Mouse (Mus musculus): Measurements from ENCODE around the gene Lss. TPM values are rescaled to one million over a fixed set of nuclear protein-coding genes. Genes with fewer than 3 reads are reported as not detected.

Lss gene
- polyA plus RNA-seq, 1 experiment from 2014 or later = 13.7 TPM

DNA sequence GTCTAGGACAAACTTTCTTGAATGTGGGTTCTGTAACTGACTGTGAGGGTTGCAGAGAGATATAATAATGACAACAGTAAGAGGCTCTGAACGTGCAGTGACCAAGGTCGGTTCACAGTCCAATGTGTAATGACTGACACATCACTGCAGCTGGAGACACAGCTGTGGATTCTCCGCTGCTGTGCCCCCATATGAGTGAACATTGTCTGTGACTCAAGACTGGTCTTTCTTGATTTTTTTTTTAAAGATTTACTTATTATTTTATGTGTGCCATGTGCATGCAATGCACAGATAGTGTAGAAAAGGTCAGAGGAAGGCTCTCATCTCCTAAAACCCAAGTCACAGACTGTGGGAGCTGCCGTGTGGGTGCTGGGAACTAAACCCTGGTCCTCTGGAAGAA, 33.9 kb upstream of the Lss start:
- H3K4me3 ChIP-seq (ENCODE audit: low read depth, low read length) = no peak overlapping the region
- no peaks in the 10 kb centered on the region for H3K4me1 ChIP-seq (replicated peaks; ENCODE audit: control insufficient read depth, insufficient read depth, low read length)
- H3K36me3 ChIP-seq (ENCODE audit: control insufficient read depth, insufficient read depth) = peaks cover 87% of the 10 kb centered on the region
- no peak overlapping the region for H3K4me2 ChIP-seq (replicated peaks; ENCODE audit: low read depth)
- H3K27me3 ChIP-seq (replicated peaks; ENCODE audit: control insufficient read depth, insufficient read depth, low read length) = no peaks in the 10 kb centered on the region
- H3K9me3 ChIP-seq (ENCODE audit: control insufficient read depth) = no peaks in the 10 kb centered on the region
- TF ChIP-seq CTCF (IDR thresholded peaks at IDR 0.05; ENCODE audit: low read depth) = no peak
- H3K9ac ChIP-seq (ENCODE audit: low read depth, low read length) = no peak overlapping the region
- H3K27ac ChIP-seq (ENCODE audit: low read depth, low read length) = no peak overlapping the region
- ATAC-seq = no peak
- WGBS = 83% methylated on average over 4 of the region's 4 CpGs

DNA sequence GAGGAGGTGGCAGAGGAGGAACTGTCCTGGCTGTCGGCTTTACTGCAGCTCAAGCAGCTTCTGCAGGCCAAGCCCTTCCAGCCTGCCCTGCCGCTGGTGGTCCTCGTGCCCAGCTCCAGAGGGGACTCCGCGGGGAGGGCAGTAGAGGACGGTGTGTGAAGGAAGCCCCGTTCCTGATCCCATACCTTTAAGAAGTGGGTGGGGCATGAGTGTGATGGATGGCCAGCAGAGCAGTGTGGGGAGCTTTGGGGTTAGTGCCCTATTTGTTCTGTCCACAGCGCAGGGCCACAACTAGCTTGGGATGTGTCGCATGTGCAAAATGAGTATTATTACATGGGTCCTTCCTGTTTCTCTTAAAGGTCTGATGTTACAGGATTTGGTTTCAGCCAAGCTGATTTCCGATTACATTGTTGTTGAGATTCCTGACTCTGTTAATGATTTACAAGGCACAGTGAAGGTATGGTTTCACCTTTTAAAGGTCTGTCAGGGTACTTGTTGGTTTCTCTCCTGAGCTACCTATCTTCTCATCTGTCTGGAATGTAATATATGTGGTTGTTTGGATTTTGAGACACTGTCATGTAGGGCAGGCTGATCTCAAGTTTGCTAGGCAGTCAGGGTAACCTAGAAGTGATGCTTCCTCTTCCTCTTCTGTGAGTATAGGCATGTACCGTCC, 27.0 kb upstream of the Lss start:
- TF ChIP-seq CTCF (IDR thresholded peaks at IDR 0.05; ENCODE audit: low read depth) = no peak
- H3K27ac ChIP-seq (ENCODE audit: low read depth, low read length) = no peak overlapping the region

DNA sequence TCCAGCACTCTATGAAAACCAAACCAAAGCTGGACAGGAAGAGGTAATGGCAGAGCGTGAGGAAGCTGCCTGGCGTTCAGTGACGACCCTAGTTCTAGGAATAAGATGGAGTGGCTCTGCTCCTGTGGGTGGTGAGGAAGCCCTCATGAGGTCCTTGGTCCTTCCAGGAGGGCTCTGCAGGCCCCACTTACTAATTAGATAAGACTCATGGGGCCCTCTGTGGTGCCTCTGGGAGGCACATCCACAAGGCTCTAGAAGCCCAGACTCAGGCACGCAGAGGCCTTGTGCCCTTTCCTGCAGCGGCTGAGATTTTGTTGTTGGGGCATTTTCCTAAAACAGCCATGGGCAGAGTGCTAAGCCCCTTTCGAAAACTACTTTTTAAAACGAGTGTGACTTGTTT, 25.5 kb upstream of the Lss start:
- 92% methylated on average over 7 of the region's 7 CpGs for WGBS
- H3K9ac ChIP-seq (ENCODE audit: low read depth, low read length) = no peak overlapping the region
- no peak for ATAC-seq
- TF ChIP-seq CTCF (IDR thresholded peaks at IDR 0.05; ENCODE audit: low read depth) = no peak
- H3K27ac ChIP-seq (ENCODE audit: low read depth, low read length) = no peak overlapping the region
- H3K9me3 ChIP-seq (ENCODE audit: control insufficient read depth) = no peaks in the 10 kb centered on the region
- H3K4me1 ChIP-seq (replicated peaks; ENCODE audit: control insufficient read depth, insufficient read depth, low read length) = no peaks in the 10 kb centered on the region
- H3K4me3 ChIP-seq (ENCODE audit: low read depth, low read length) = no peak overlapping the region
- peaks cover 72% of the 10 kb centered on the region for H3K36me3 ChIP-seq (ENCODE audit: control insufficient read depth, insufficient read depth)
- no peaks in the 10 kb centered on the region for H3K27me3 ChIP-seq (replicated peaks; ENCODE audit: control insufficient read depth, insufficient read depth, low read length)
- H3K4me2 ChIP-seq (replicated peaks; ENCODE audit: low read depth) = no peak overlapping the region

More for the DNA sequence above, 27.0 kb upstream of the Lss start:
- Histone ChIP-seq H3K4me3 (ENCODE audit: low read depth, low read length) (no peak overlapping the region), H3K36me3 (ENCODE audit: control insufficient read depth, insufficient read depth) (peaks cover 77% of the 10 kb centered on the region), H3K27me3 (replicated peaks; ENCODE audit: control insufficient read depth, insufficient read depth, low read length) (no peaks in the 10 kb centered on the region), H3K4me1 (replicated peaks; ENCODE audit: control insufficient read depth, insufficient read depth, low read length) (no peaks in the 10 kb centered on the region), H3K9ac (ENCODE audit: low read depth, low read length) (no peak overlapping the region), H3K4me2 (replicated peaks; ENCODE audit: low read depth) (no peak overlapping the region; the same call in 1 of the 2 replicates), H3K9me3 (ENCODE audit: control insufficient read depth) (no peaks in the 10 kb centered on the region)
- peak; percentile 33; the same call in 1 of the 2 replicates for ATAC-seq
- WGBS = 44% methylated on average over 11 of the region's 11 CpGs

DNA sequence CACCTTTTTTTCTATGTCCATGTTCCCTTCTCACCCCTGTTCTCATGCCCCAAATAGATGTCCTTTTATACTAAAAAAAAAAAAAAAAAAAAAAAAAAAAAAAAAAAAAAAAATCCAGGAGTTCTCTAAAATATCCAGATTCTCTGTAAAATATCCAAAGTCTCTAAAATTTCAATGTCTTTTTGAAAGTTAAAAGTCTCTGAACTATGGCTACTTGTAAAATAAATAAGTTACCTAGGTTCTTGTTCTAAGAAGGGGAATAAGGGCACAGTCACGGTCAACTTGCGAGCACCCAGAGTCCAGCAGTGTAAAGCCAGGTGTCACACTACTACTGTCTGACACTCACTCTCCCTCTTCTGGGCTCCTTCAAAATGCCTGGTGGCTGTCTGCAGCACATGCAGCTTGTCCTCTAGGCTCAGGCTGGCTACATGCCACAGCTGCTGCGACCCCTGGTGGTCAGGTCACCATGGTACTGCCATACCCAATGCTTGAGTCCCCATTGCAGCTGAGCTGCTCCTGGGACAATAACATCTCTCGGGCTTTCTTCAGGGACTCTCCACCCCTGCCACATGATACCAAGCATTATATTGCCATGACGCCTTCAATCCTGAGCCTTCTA, 18.3 kb upstream of the Lss start:
- no peak overlapping the region for H3K4me2 ChIP-seq (replicated peaks; ENCODE audit: low read depth)
- H3K4me1 ChIP-seq (replicated peaks; ENCODE audit: control insufficient read depth, insufficient read depth, low read length) = no peaks in the 10 kb centered on the region
- no peak overlapping the region for H3K9ac ChIP-seq (ENCODE audit: low read depth, low read length)
- WGBS = 52% methylated on average over 5 of the region's 5 CpGs
- peaks cover 54% of the 10 kb centered on the region for H3K36me3 ChIP-seq (ENCODE audit: control insufficient read depth, insufficient read depth)
- TF ChIP-seq CTCF (IDR thresholded peaks at IDR 0.05; ENCODE audit: low read depth) = peak; percentile 95
- ATAC-seq = peak; percentile 73
- H3K27me3 ChIP-seq (replicated peaks; ENCODE audit: control insufficient read depth, insufficient read depth, low read length) = no peaks in the 10 kb centered on the region
- H3K27ac ChIP-seq (ENCODE audit: low read depth, low read length) = no peak overlapping the region
- no peaks in the 10 kb centered on the region for H3K9me3 ChIP-seq (ENCODE audit: control insufficient read depth)
- no peak overlapping the region for H3K4me3 ChIP-seq (ENCODE audit: low read depth, low read length)

DNA sequence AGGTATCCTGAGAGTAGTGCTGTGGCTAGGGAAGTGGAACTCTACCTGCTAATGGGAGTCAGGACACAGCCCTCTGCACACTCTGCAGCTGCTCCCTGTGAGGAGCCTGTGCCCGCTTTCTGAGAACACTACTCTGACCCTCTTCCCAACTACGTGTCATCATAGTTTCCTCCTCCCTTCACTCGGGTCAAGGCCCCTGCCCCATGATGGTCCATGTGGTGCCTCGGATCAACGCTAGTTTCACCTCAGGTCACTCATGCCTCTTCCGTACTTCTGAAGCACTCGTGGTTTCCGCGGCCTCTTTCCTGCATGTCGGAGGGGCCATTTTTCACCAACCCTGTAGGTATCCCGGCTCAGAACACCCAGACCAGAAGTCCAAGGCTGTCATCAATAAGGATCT, 466 bp upstream of the Lss start:
- H3K27ac ChIP-seq (ENCODE audit: low read depth, low read length) = no peak overlapping the region
- peak overlapping the region; percentile 50 for H3K4me3 ChIP-seq (ENCODE audit: low read depth, low read length)
- no peak; the same call in 1 of the 2 replicates for ATAC-seq
- TF ChIP-seq CTCF (IDR thresholded peaks at IDR 0.05; ENCODE audit: low read depth) = no peak
- H3K27me3 ChIP-seq (replicated peaks; ENCODE audit: control insufficient read depth, insufficient read depth, low read length) = no peaks in the 10 kb centered on the region
- peaks cover 15% of the 10 kb centered on the region for H3K36me3 ChIP-seq (ENCODE audit: control insufficient read depth, insufficient read depth)
- WGBS = 0% methylated on average over 11 of the region's 11 CpGs
- H3K4me1 ChIP-seq (replicated peaks; ENCODE audit: control insufficient read depth, insufficient read depth, low read length) = peaks cover 4% of the 10 kb centered on the region; the same call in 1 of the 2 replicates
- H3K4me2 ChIP-seq (replicated peaks; ENCODE audit: low read depth) = peak overlapping the region; percentile 90
- H3K9me3 ChIP-seq (ENCODE audit: control insufficient read depth) = no peaks in the 10 kb centered on the region
- peak overlapping the region; percentile 42; the same call in 1 of the 2 replicates for H3K9ac ChIP-seq (ENCODE audit: low read depth, low read length)

DNA sequence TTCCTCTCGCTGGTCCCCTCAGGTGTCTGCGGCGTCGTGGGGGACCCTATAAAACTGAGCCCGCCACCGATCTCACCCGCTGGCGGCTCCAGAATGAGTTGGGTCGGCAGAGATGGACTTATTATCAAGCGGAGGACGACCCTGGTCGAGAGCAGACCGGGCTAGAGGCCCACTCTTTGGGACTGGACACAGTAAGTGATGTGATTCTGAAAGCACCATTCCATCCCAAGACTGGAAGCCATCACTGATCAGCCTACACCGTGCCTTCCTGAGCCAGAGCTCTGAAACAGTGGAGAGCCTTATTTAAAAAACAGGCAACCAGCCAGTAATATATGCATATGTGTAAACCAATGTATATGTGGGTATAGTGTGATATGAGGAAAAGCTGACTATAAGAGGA, 440 bp downstream of the Lss start:
- H3K9me3 ChIP-seq (ENCODE audit: control insufficient read depth) = no peaks in the 10 kb centered on the region
- peaks cover 21% of the 10 kb centered on the region for H3K36me3 ChIP-seq (ENCODE audit: control insufficient read depth, insufficient read depth)
- peaks cover 4% of the 10 kb centered on the region; the same call in 1 of the 2 replicates for H3K4me1 ChIP-seq (replicated peaks; ENCODE audit: control insufficient read depth, insufficient read depth, low read length)
- H3K9ac ChIP-seq (ENCODE audit: low read depth, low read length) = peak overlapping the region; percentile 54
- peak overlapping the region; percentile 22; the same call in 1 of the 2 replicates for H3K27ac ChIP-seq (ENCODE audit: low read depth, low read length)
- WGBS = under 1% methylated on average over 14 of the region's 14 CpGs
- ATAC-seq = no peak
- peak overlapping the region; percentile 50 for H3K4me3 ChIP-seq (ENCODE audit: low read depth, low read length)
- peak overlapping the region; percentile 90 for H3K4me2 ChIP-seq (replicated peaks; ENCODE audit: low read depth)
- no peaks in the 10 kb centered on the region for H3K27me3 ChIP-seq (replicated peaks; ENCODE audit: control insufficient read depth, insufficient read depth, low read length)
- TF ChIP-seq CTCF (IDR thresholded peaks at IDR 0.05; ENCODE audit: low read depth) = no peak
